9 mouse cellular contexts compared by ENCODE assay signal in the genomic region with DNA sequence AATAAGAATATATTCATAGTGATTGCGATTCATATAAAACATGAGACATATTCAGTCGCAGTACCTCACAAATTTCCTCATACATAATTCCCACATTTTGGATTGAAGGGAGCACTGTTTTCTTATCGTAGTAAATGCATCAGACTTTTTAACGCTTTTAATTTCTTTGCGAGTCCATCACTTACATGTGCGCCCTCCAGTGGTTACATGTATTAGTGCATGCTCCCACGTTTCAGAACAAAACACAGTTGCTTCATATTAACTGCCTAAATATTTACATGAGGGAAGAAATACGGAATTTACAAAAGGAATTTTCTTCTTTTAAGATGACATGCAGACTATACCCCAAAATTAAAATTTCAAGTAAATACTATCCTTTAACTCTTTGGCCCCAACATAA. TPM values are rescaled to one million over a fixed set of nuclear protein-coding genes. Genes with fewer than 3 reads are reported as not detected.
DNase-seq lines count a peak whose midpoint lies in the region; ATAC-seq and TF ChIP-seq lines count a peak whose summit lies in the region.
"Had no signal": no experiment of that assay in that cellular context is flagged by ENCODE, and none has a peak within 500 bp of the region (broad histone marks: within the 10 kb centered on the region; RNA-seq: fewer than 3 reads in every experiment).

No protein-coding gene starts in this region.

- H3K27me3 ChIP-seq in lung, postnatal 0 days (replicated peaks; ENCODE audit: insufficient read depth, low read length) = no peaks in the 10 kb centered on the region

- TF ChIP-seq EP300 in lung, postnatal 0 days (IDR thresholded peaks at IDR 0.05) = no peak

- H3K27ac ChIP-seq in gastrocnemius, adult 2 months = no peak overlapping the region
- H3K27ac ChIP-seq in lung, postnatal 0 days (ENCODE audit: low read length) = no peak overlapping the region

- H3K4me2 ChIP-seq in lung, postnatal 0 days (replicated peaks; ENCODE audit: low read depth, low read length) = no peak overlapping the region

- no peaks in the 10 kb centered on the region for H3K4me1 ChIP-seq in lung, postnatal 0 days (ENCODE audit: insufficient read depth, low read depth, low read length)
- H3K4me1 ChIP-seq in lung, adult 2 months (ENCODE audit: control insufficient read depth, insufficient read depth, low read length) = no peaks in the 10 kb centered on the region

- H3K36me3 ChIP-seq in lung, postnatal 0 days (ENCODE audit: insufficient read depth, low read length) = no peaks in the 10 kb centered on the region

- WGBS in lung, postnatal 0 days = 18% methylated on average over 8 of the region's 8 CpGs
- 19% methylated on average over 8 of the region's 8 CpGs for WGBS in lung, adult 2 months

- intact Hi-C loops in gastrocnemius, adult 2 months (cut with DNase I) = no loop called here

- no peak for ATAC-seq in lung, postnatal 0 days

- TF ChIP-seq CTCF in gastrocnemius, adult 2 months (IDR thresholded peaks at IDR 0.05) = peak; percentile 80
- TF ChIP-seq CTCF in lung, postnatal 0 days (IDR thresholded peaks at IDR 0.05) = peak; percentile 68
- TF ChIP-seq CTCF in lung, adult 2 months (IDR thresholded peaks at IDR 0.05; ENCODE audit: insufficient read depth, low read length) = no peak

- no peak overlapping the region for H3K9ac ChIP-seq in lung, postnatal 0 days (replicated peaks; ENCODE audit: low read depth)

- peak; percentile 17 for DNase-seq in gastrocnemius, adult 2 months
- no peak for DNase-seq in gastrocnemius, adult 8-10 months (ENCODE audit: low spot score in 2 of 2)
- peak; percentile 15 for DNase-seq in lung, postnatal 0 days (ENCODE audit: low spot score)
- no peak for DNase-seq in lung, adult 2 months
- DNase-seq in adrenal gland, adult 2 months = peak; percentile 9
- peak; percentile 38 for DNase-seq in kidney, postnatal 25 days
- no peak for DNase-seq in ovary, postnatal 10 days (ENCODE audit: low spot score)
- DNase-seq in spleen, adult 12 weeks (ENCODE audit: low spot score) = no peak

- no peak for TF ChIP-seq POLR2A in lung, adult 2 months (IDR thresholded peaks at IDR 0.05; ENCODE audit: borderline replicate concordance, extremely low read depth, low read depth, low read length)

- H3K9me3 ChIP-seq in lung, postnatal 0 days (ENCODE audit: low read length) = no peaks in the 10 kb centered on the region

- H3K4me3 ChIP-seq in gastrocnemius, adult 2 months = no peak overlapping the region
- no peak overlapping the region for H3K4me3 ChIP-seq in lung, postnatal 0 days (ENCODE audit: low read depth, low read length)
- no peak overlapping the region for H3K4me3 ChIP-seq in lung, adult 2 months (replicated peaks; ENCODE audit: extremely low read depth, low read depth, low read length)

RNA-seq across cellular contexts. Expression of a gene that starts 8.4 kb away (rescaled TPM):
- under 1 TPM; 0.15 to 0.25 TPM for total RNA-seq in gastrocnemius, adult 2 months (2021)
- under 1 TPM in 3 of 4 experiments, not detected in 1; 0.12 to 0.32 (median 0.25) TPM for total RNA-seq in gastrocnemius, adult 8-10 months (2022)
- polyA plus RNA-seq in lung, postnatal 0 days (2015; fragmentation: Nextera tagmentation; extraction: Ambion mirVana) = 2.2 and 2.8 TPM in 2 replicates
- 0.92 and 1.6 TPM in 2 replicates for polyA plus RNA-seq in lung, adult 2 months (2012; rRNA removed)
- total RNA-seq in adrenal gland, adult 2 months (2021) = 1 to 10 TPM in 1 of 2 experiments, under 1 TPM in 1; 0.78 to 1.1 TPM
- 0.67 and 1.3 TPM in 2 replicates for polyA plus RNA-seq in adrenal gland, adult 2 months (2012; rRNA removed)

RNA-seq across cellular contexts. Expression of a gene that starts 36.0 kb away (rescaled TPM):
- total RNA-seq in gastrocnemius, adult 2 months (2021) = under 1 TPM; 0.38 to 0.64 TPM
- total RNA-seq in gastrocnemius, adult 8-10 months (2022) = under 1 TPM; 0.11 to 0.31 (median 0.23) TPM
- polyA plus RNA-seq in lung, postnatal 0 days (2015; fragmentation: Nextera tagmentation; extraction: Ambion mirVana) = 10.2 and 10.6 TPM in 2 replicates
- 1.3 and 1.7 TPM in 2 replicates for polyA plus RNA-seq in lung, adult 2 months (2012; rRNA removed)
- 1 to 10 TPM in 1 of 2 experiments, under 1 TPM in 1; 0.55 to 1.7 TPM for total RNA-seq in adrenal gland, adult 2 months (2021)
- polyA plus RNA-seq in adrenal gland, adult 2 months (2012; rRNA removed) = 1.9 and 2.1 TPM in 2 replicates

RNA-seq across cellular contexts. Expression of a gene that starts 51.5 kb away (rescaled TPM):
- not detected for total RNA-seq in gastrocnemius, adult 2 months (2021)
- total RNA-seq in gastrocnemius, adult 8-10 months (2022) = not detected
- polyA plus RNA-seq in lung, postnatal 0 days (2015; fragmentation: Nextera tagmentation; extraction: Ambion mirVana) = 0.30 and 0.33 TPM in 2 replicates
- polyA plus RNA-seq in lung, adult 2 months (2012; rRNA removed) = not detected in 2 replicates
- total RNA-seq in adrenal gland, adult 2 months (2021) = 1 to 10 TPM; 1.7 TPM
- 3.1 and 4.1 TPM in 2 replicates for polyA plus RNA-seq in adrenal gland, adult 2 months (2012; rRNA removed)
- total RNA-seq: heart, postnatal 14 days had no signal

Comparison
In these comparisons a context has a peak if more than half of its experiments do, and no peak if none do; other contexts are left out.
1. DNase-seq: peak in gastrocnemius, adult 2 months (single experiment), lung, postnatal 0 days (single experiment), adrenal gland, adult 2 months (single experiment) and kidney, postnatal 25 days (2 of 2); none in gastrocnemius, adult 8-10 months (0 of 2), lung, adult 2 months (single experiment), ovary, postnatal 10 days (single experiment) and spleen, adult 12 weeks (single experiment).